Comparison of ENCODE assay signal across 8 mouse cellular contexts in the genomic region with DNA sequence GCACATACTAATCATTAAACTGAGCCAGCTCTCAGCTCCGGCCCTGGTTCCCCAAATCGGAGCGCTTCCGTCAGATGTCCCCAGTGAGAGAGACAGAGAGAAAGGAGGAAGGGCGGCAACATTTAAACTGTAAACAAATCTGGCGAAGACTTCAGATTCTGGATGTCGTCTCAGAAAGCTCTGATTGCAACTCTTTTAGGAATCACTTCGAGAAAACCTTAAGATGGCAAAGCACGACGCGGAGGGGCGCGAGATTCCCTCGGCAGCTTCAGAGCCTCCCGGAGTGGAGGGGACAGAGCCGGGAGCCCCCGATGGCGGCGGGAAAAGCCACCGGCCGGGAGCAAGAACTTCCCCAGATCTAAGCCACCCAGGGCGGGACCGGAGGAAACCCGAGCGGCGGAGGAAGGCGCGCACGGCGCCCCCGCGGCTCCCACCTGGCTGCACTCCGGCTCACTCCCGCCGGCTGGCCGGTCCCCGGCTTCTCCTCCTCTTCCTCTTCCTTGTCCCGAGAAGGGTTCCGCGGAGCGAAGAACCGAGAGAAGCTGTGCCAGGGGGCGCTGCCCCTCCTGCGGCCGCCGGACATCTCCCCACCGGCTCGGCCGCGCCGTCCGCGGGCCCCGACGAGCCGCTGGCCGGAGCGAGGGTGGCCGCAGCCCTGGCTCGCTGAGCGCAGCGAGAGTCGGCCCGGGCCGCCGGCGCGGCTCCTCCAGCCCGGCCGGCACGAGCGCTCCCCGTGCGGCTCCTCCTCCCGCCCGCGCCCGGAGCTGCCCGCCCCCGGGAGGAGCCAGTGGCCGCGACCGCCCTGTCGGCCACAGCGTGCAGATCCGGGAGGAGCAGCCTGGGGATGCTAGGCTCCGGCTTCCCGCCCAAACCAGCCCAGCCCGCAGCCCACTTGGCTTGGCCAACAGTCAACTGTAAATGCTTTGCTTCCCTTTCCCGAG. TPM values are rescaled to one million over a fixed set of nuclear protein-coding genes. Genes with fewer than 3 reads are reported as not detected.
DNase-seq lines count a peak whose midpoint lies in the region; ATAC-seq and TF ChIP-seq lines count a peak whose summit lies in the region.

Gene Crybg3 (minus strand): TSS at position 669 of the 941 bp plus-strand sequence.

- peak; percentile 74 for DNase-seq in 3T3-L1 (ENCODE audit: low read depth, low spot score)
- DNase-seq in adrenal gland, postnatal 36 days = peak; percentile 92 to 95
- DNase-seq in liver, embryonic 11.5 days (ENCODE audit: low spot score) = peak; percentile 67
- DNase-seq in midbrain, postnatal 0 days (ENCODE audit: low spot score) = peak; percentile 50
- peak; percentile 14 to 20 for DNase-seq in spleen, postnatal 14 days (ENCODE audit: low spot score in 2 of 2)

- under 1% methylated on average over 90 of the region's 90 CpGs for WGBS in embryonic facial prominence, embryonic 15.5 days
- WGBS in heart, embryonic 13.5 days = under 1% methylated on average over 86 of the region's 90 CpGs
- WGBS in kidney, embryonic 15.5 days = under 1% methylated on average over 85 of the region's 90 CpGs
- WGBS in liver, embryonic 11.5 days = under 1% methylated on average over 74 of the region's 90 CpGs
- under 1% methylated on average over 66 of the region's 90 CpGs for WGBS in midbrain, postnatal 0 days

- no peak for TF ChIP-seq CTCF in midbrain, postnatal 0 days (IDR thresholded peaks at IDR 0.05)

- peak within 1 kb of the TSS; percentile 63 for H3K9ac ChIP-seq in embryonic facial prominence, embryonic 15.5 days
- H3K9ac ChIP-seq in heart, embryonic 13.5 days = peak within 1 kb of the TSS; percentile 98
- H3K9ac ChIP-seq in kidney, embryonic 15.5 days = peak within 1 kb of the TSS; percentile 86
- H3K9ac ChIP-seq in liver, embryonic 11.5 days (ENCODE audit: low read depth, low read length) = peak within 1 kb of the TSS; percentile 41
- H3K9ac ChIP-seq in midbrain, postnatal 0 days (replicated peaks; ENCODE audit: low read length, poor library complexity, severe bottlenecking) = peak within 1 kb of the TSS; percentile 66

- peak; percentile 93 for ATAC-seq in embryonic facial prominence, embryonic 15.5 days (ENCODE audit: insufficient number of reproducible peaks, low FRiP score, low TSS enrichment, low read depth)
- peak; percentile 80 for ATAC-seq in heart, embryonic 13.5 days (ENCODE audit: extremely low read depth, insufficient number of reproducible peaks, low FRiP score, low TSS enrichment)
- peak; percentile 96 for ATAC-seq in kidney, embryonic 15.5 days (replicated peaks; ENCODE audit: low FRiP score)
- ATAC-seq in liver, embryonic 11.5 days (replicated peaks; ENCODE audit: low FRiP score) = peak; percentile 89
- peak; percentile 83 for ATAC-seq in midbrain, postnatal 0 days (ENCODE audit: low FRiP score)

- peak within 1 kb of the TSS; percentile 91 for H3K27ac ChIP-seq in embryonic facial prominence, embryonic 15.5 days (replicated peaks)
- peak within 1 kb of the TSS; percentile 97 for H3K27ac ChIP-seq in heart, embryonic 13.5 days (replicated peaks)
- H3K27ac ChIP-seq in kidney, embryonic 15.5 days = peak within 1 kb of the TSS; percentile 92
- no peak within 1 kb of the TSS for H3K27ac ChIP-seq in liver, embryonic 11.5 days (ENCODE audit: low read depth, low read length)
- H3K27ac ChIP-seq in midbrain, postnatal 0 days (ENCODE audit: low read depth, low read length) = peak within 1 kb of the TSS; percentile 1; the same call in 1 of the 2 replicates

- H3K9me3 ChIP-seq in embryonic facial prominence, embryonic 15.5 days (replicated peaks) = no peaks in the 10 kb centered on the region
- no peaks in the 10 kb centered on the region for H3K9me3 ChIP-seq in heart, embryonic 13.5 days
- H3K9me3 ChIP-seq in kidney, embryonic 15.5 days (replicated peaks) = 0 out of 2 replicates have a peak, but pooled peaks cover 2% of the 10 kb centered on the region
- no peaks in the 10 kb centered on the region for H3K9me3 ChIP-seq in liver, embryonic 11.5 days (ENCODE audit: control insufficient read depth, low read length)
- no peaks in the 10 kb centered on the region for H3K9me3 ChIP-seq in midbrain, postnatal 0 days (ENCODE audit: low read length)

- H3K4me1 ChIP-seq in embryonic facial prominence, embryonic 15.5 days = peaks cover 36% of the 10 kb centered on the region
- peaks cover 40% of the 10 kb centered on the region for H3K4me1 ChIP-seq in heart, embryonic 13.5 days
- peaks cover 22% of the 10 kb centered on the region for H3K4me1 ChIP-seq in kidney, embryonic 15.5 days
- no peaks in the 10 kb centered on the region for H3K4me1 ChIP-seq in liver, embryonic 11.5 days (replicated peaks; ENCODE audit: control insufficient read depth, insufficient read depth, low read length)
- no peaks in the 10 kb centered on the region for H3K4me1 ChIP-seq in midbrain, postnatal 0 days (ENCODE audit: insufficient read depth, low read length)

- H3K27me3 ChIP-seq in embryonic facial prominence, embryonic 15.5 days = no peaks in the 10 kb centered on the region
- no peaks in the 10 kb centered on the region for H3K27me3 ChIP-seq in heart, embryonic 13.5 days (replicated peaks)
- H3K27me3 ChIP-seq in kidney, embryonic 15.5 days = no peaks in the 10 kb centered on the region
- peaks cover 3% of the 10 kb centered on the region; the same call in 1 of the 2 replicates for H3K27me3 ChIP-seq in liver, embryonic 11.5 days (replicated peaks; ENCODE audit: control insufficient read depth, insufficient read depth, low read length)
- H3K27me3 ChIP-seq in midbrain, postnatal 0 days (ENCODE audit: insufficient read depth, low read length) = no peaks in the 10 kb centered on the region

- no peaks in the 10 kb centered on the region for H3K36me3 ChIP-seq in embryonic facial prominence, embryonic 15.5 days
- H3K36me3 ChIP-seq in heart, embryonic 13.5 days = no peaks in the 10 kb centered on the region
- no peaks in the 10 kb centered on the region for H3K36me3 ChIP-seq in kidney, embryonic 15.5 days
- no peaks in the 10 kb centered on the region for H3K36me3 ChIP-seq in liver, embryonic 11.5 days (ENCODE audit: control insufficient read depth, insufficient read depth, low read length)
- no peaks in the 10 kb centered on the region for H3K36me3 ChIP-seq in midbrain, postnatal 0 days (ENCODE audit: insufficient read depth, low read length)

- H3K4me2 ChIP-seq in embryonic facial prominence, embryonic 15.5 days (replicated peaks) = peak within 1 kb of the TSS; percentile 64
- peak within 1 kb of the TSS; percentile 69 for H3K4me2 ChIP-seq in heart, embryonic 13.5 days
- H3K4me2 ChIP-seq in kidney, embryonic 15.5 days = peak within 1 kb of the TSS; percentile 74
- H3K4me2 ChIP-seq in liver, embryonic 11.5 days = peak within 1 kb of the TSS; percentile 72
- peak within 1 kb of the TSS; percentile 95 for H3K4me2 ChIP-seq in midbrain, postnatal 0 days (ENCODE audit: low read depth, low read length, poor library complexity, severe bottlenecking)

- H3K4me3 ChIP-seq in embryonic facial prominence, embryonic 15.5 days (replicated peaks) = peak within 1 kb of the TSS; percentile 78
- peak within 1 kb of the TSS; percentile 95 for H3K4me3 ChIP-seq in heart, embryonic 13.5 days
- peak within 1 kb of the TSS; percentile 85 for H3K4me3 ChIP-seq in kidney, embryonic 15.5 days (replicated peaks)
- H3K4me3 ChIP-seq in liver, embryonic 11.5 days (ENCODE audit: low read depth, low read length) = peak within 1 kb of the TSS; percentile 56
- peak within 1 kb of the TSS; percentile 64 for H3K4me3 ChIP-seq in midbrain, postnatal 0 days (ENCODE audit: low read depth, low read length)

RNA-seq across cellular contexts. Expression of gene Crybg3, which starts in this region (rescaled TPM):
- total RNA-seq in adrenal gland, postnatal 36 days (2021) = 10 to 100 TPM; 12.5 to 19.5 TPM
- polyA plus RNA-seq in embryonic facial prominence, embryonic 15.5 days (2015; fragmentation: Nextera tagmentation; extraction: Ambion mirVana) = 11.4 and 12.7 TPM in 2 replicates
- 10.3 and 12.3 TPM in 2 replicates for polyA plus RNA-seq in heart, embryonic 13.5 days (2015; fragmentation: Nextera tagmentation; extraction: Ambion mirVana)
- 7.2 and 8.4 TPM in 2 replicates for polyA plus RNA-seq in kidney, embryonic 15.5 days (2015; fragmentation: Nextera tagmentation; extraction: Ambion mirVana)
- polyA plus RNA-seq in liver, embryonic 11.5 days (2014; fragmentation: Nextera tagmentation; extraction: Ambion mirVana) = 4.0 and 4.6 TPM in 2 replicates
- 3.3 and 4.0 TPM in 2 replicates for total RNA-seq in midbrain, postnatal 0 days (2014; rRNA removed)
- 0.69 and 1.1 TPM in 2 replicates for polyA plus RNA-seq in midbrain, postnatal 0 days (2015; fragmentation: Nextera tagmentation; extraction: Ambion mirVana)

Comparison
In these comparisons a context has a peak if more than half of its experiments do, and no peak if none do; other contexts are left out.
1. DNase-seq: peak in every context shown above with its lines; median percentile 94 in adrenal gland, postnatal 36 days; 74 in 3T3-L1; 67 in liver, embryonic 11.5 days; 50 in midbrain, postnatal 0 days; 17 in spleen, postnatal 14 days.
2. H3K9ac ChIP-seq: peak in every context shown above with its lines; median percentile 98 in heart, embryonic 13.5 days; 86 in kidney, embryonic 15.5 days; 66 in midbrain, postnatal 0 days; 63 in embryonic facial prominence, embryonic 15.5 days; 41 in liver, embryonic 11.5 days.